Mouse (Mus musculus) c-Kit-negative CD71-positive TER-119-positive erythroid progenitor cells, embryonic 14.5 days (primary cell): ENCODE results near the gene Phc3.
A peak's percentile ranks its signal among the peaks of the same experiment; 100 is the strongest.

ENCODE experiments used
- DNase-seq: peaks from one replicate; pipeline ENCODE4 v3.0.0-alpha.2; 2013; ENCODE audit warnings: low read depth, low spot score

Phc3 gene

GRCm38 (mm10) chr3:30969104-30969581 lies at the start of gene Phc3:
Gene Phc3, minus strand, starts transcription at chr3:30969415.
- DNase-seq = peak; percentile 81

- no peak for DNase-seq
These were observed 48.4 kb upstream of the Phc3 start for GRCm38 (mm10) chr3:31017652-31018051.

- DNase-seq = no peak
These were observed 47.5 kb upstream of the Phc3 start for GRCm38 (mm10) chr3:31016594-31017196.

GRCm38 (mm10) chr3:31015682-31016443 lies 46.6 kb upstream of the Phc3 start:
- no peak for DNase-seq

GRCm38 (mm10) chr3:31014374-31014773 lies 45.2 kb upstream of the Phc3 start:
- no peak for DNase-seq

GRCm38 (mm10) chr3:31004320-31005209 lies 35.4 kb upstream of the Phc3 start:
- DNase-seq = no peak

- no peak for DNase-seq
These were observed 31.9 kb upstream of the Phc3 start for GRCm38 (mm10) chr3:31001048-31001676.

- no peak for DNase-seq
These were observed 30.8 kb upstream of the Phc3 start for GRCm38 (mm10) chr3:31000018-31000407.

- DNase-seq = no peak
These were observed 30.3 kb upstream of the Phc3 start for GRCm38 (mm10) chr3:30999401-31000017.

- DNase-seq = no peak
These were observed 27.4 kb upstream of the Phc3 start for GRCm38 (mm10) chr3:30996688-30997014.

GRCm38 (mm10) chr3:30995899-30996687 lies 26.9 kb upstream of the Phc3 start:
- no peak for DNase-seq

GRCm38 (mm10) chr3:30995283-30995898 lies 26.2 kb upstream of the Phc3 start, which contains the start of gene Prkci:
Gene Prkci, plus strand, starts transcription at chr3:30995747.
- peak; percentile 87 for DNase-seq

- no peak for DNase-seq
These were observed 25.6 kb upstream of the Phc3 start for GRCm38 (mm10) chr3:30994859-30995258.

- DNase-seq = peak; percentile 36
These were observed 23.9 kb upstream of the Phc3 start for GRCm38 (mm10) chr3:30993066-30993573.

GRCm38 (mm10) chr3:30992161-30992560 lies 22.9 kb upstream of the Phc3 start:
- DNase-seq = no peak

- no peak for DNase-seq
These were observed 18.4 kb upstream of the Phc3 start for GRCm38 (mm10) chr3:30987396-30988318.

GRCm38 (mm10) chr3:30982924-30983536 lies 13.8 kb upstream of the Phc3 start:
- no peak for DNase-seq
